Mouse (Mus musculus) CH12.LX (cell line): ENCODE measurements around the gene Actb. TPM values are rescaled to one million over a fixed set of nuclear protein-coding genes. Genes with fewer than 3 reads are reported as not detected.
A peak's percentile ranks its signal among the peaks of the same experiment; 100 is the strongest.

Source experiments
- DNase-seq: peaks from one replicate; pipeline ENCODE4 v3.0.0-alpha.2; 2013; ENCODE audit errors: extremely low read depth
- H3K27ac ChIP-seq: 2 replicates; pipeline ENCODE4 v1.5.1; 2012; ENCODE audit warnings: low read depth, mild to moderate bottlenecking, control low read depth, moderate library complexity; ENCODE audit not compliant: insufficient read depth
- H3K27me3 ChIP-seq: replicated peaks from 2 replicates; pipeline ENCODE3; 2012; ENCODE audit warnings: inconsistent platforms
- H3K36me3 ChIP-seq, 2 experiments: replicated peaks in 1 of 2; 2 replicates each; pipeline versions ENCODE3 to v1.6.1; 2012; ENCODE audit warnings: inconsistent platforms in 1 of 2, low read length in 1 of 2, mild to moderate bottlenecking in 1 of 2, mixed read lengths in 1 of 2, moderate library complexity in 1 of 2; ENCODE audit not compliant: control insufficient read depth in 1 of 2, insufficient read depth in 1 of 2
- H3K4me1 ChIP-seq, 2 experiments: 2 replicates each; pipeline ENCODE4 v1.6.1; 2012; ENCODE audit warnings: inconsistent platforms in 1 of 2, moderate library complexity in 1 of 2; ENCODE audit not compliant: insufficient read depth in 2 of 2, control insufficient read depth in 1 of 2
- H3K4me2 ChIP-seq: 2 replicates; pipeline ENCODE4 v1.6.1; 2012; ENCODE audit warnings: low read depth, mild to moderate bottlenecking, control low read depth; ENCODE audit not compliant: poor library complexity, insufficient read depth, severe bottlenecking
- H3K4me3 ChIP-seq, 3 experiments: fragments of 150-350 bp in 1 of 3; sonication (generic) in 1 of 3; replicated peaks in 1 of 3; 2 replicates each; pipeline versions ENCODE3 to v1.5.1; 2011 to 2012; ENCODE audit warnings: low read depth in 2 of 3, low read length in 2 of 3, mild to moderate bottlenecking in 2 of 3, moderate library complexity in 2 of 3, control low read depth in 1 of 3, improper control_type of control experiment in 1 of 3, inconsistent platforms in 1 of 3, mixed read lengths in 1 of 3; ENCODE audit not compliant: poor library complexity in 1 of 3
- H3K79me2 ChIP-seq: replicated peaks from 2 replicates; pipeline ENCODE4 v1.6.1; 2012; ENCODE audit warnings: mild to moderate bottlenecking, moderate library complexity; ENCODE audit not compliant: control insufficient read depth, poor library complexity, insufficient read depth, severe bottlenecking; ENCODE audit errors: extremely low read depth
- H3K9ac ChIP-seq: 2 replicates; pipeline ENCODE4 v1.6.1; 2012; ENCODE audit warnings: low read depth, mild to moderate bottlenecking, control low read depth, moderate library complexity; ENCODE audit not compliant: insufficient read depth
- H3K9me3 ChIP-seq: replicated peaks from 2 replicates; pipeline ENCODE3; 2012; ENCODE audit warnings: low read length, inconsistent platforms, mixed read lengths
- BHLHE40 ChIP-seq: IDR thresholded peaks from 2 replicates; pipeline ENCODE4 v1.6.1; 2011; ENCODE audit warnings: mild to moderate bottlenecking, low read depth, low read length, improper control_type of control experiment
- CHD1 ChIP-seq: IDR thresholded peaks from 2 replicates; pipeline ENCODE4 v1.6.1; 2012; ENCODE audit warnings: low read depth, low read length, improper control_type of control experiment, inconsistent platforms
- CHD2 ChIP-seq: IDR thresholded peaks from 2 replicates; pipeline ENCODE4 v1.6.1; 2011; ENCODE audit warnings: low read length, improper control_type of control experiment
- CTCF ChIP-seq, 2 experiments: IDR thresholded peaks in 1 of 2; conservative IDR thresholded peaks in 1 of 2; 2 replicates each; pipeline ENCODE4 v1.5.1; 2011 to 2012; ENCODE audit warnings: low read depth in 2 of 2, low read length in 2 of 2, improper control_type of control experiment in 1 of 2, inconsistent platforms in 1 of 2, mild to moderate bottlenecking in 1 of 2, moderate library complexity in 1 of 2
- E2F4 ChIP-seq: IDR thresholded peaks from 2 replicates; pipeline ENCODE4 v1.6.1; 2011; ENCODE audit warnings: low read depth, low read length, improper control_type of control experiment; ENCODE audit not compliant: insufficient replicate concordance
- ELF1 ChIP-seq: IDR thresholded peaks from 2 replicates; pipeline ENCODE4 v1.6.1; 2014; ENCODE audit warnings: low read depth, mild to moderate bottlenecking, inconsistent platforms, low read length, improper control_type of control experiment
- ETS1 ChIP-seq: conservative IDR thresholded peaks from 2 replicates; pipeline ENCODE4 v1.6.1; 2012; ENCODE audit warnings: low read depth, mild to moderate bottlenecking, inconsistent platforms, low read length, improper control_type of control experiment, moderate library complexity
- HCFC1 ChIP-seq: IDR thresholded peaks from 2 replicates; pipeline ENCODE4 v1.6.1; 2012; ENCODE audit warnings: low read depth, mild to moderate bottlenecking, inconsistent platforms, low read length, improper control_type of control experiment
- IRF4 ChIP-seq: IDR thresholded peaks from 2 replicates; pipeline ENCODE4 v1.6.1; 2014; ENCODE audit warnings: low read depth, mild to moderate bottlenecking, inconsistent platforms, low read length, improper control_type of control experiment
- JUN ChIP-seq: IDR thresholded peaks from 2 replicates; pipeline ENCODE4 v1.6.1; 2011; ENCODE audit warnings: low read depth, mild to moderate bottlenecking, low read length, improper control_type of control experiment, moderate library complexity; ENCODE audit not compliant: insufficient read depth
- JUND ChIP-seq: conservative IDR thresholded peaks from 2 replicates; pipeline ENCODE4 v1.6.1; 2011; ENCODE audit warnings: low read depth, low read length, improper control_type of control experiment
- KAT2A ChIP-seq: IDR thresholded peaks from 2 replicates; pipeline ENCODE4 v1.6.1; 2012; ENCODE audit warnings: low read length, improper control_type of control experiment, inconsistent platforms; ENCODE audit not compliant: insufficient replicate concordance
- MAFK ChIP-seq: IDR thresholded peaks from 2 replicates; pipeline ENCODE4 v1.6.1; 2011; ENCODE audit warnings: low read length, improper control_type of control experiment; ENCODE audit not compliant: insufficient replicate concordance
- MAZ ChIP-seq: IDR thresholded peaks from 2 replicates; pipeline ENCODE4 v1.6.1; 2012; ENCODE audit warnings: low read depth, mild to moderate bottlenecking, inconsistent platforms, low read length, improper control_type of control experiment, moderate library complexity
- MEF2A ChIP-seq: IDR thresholded peaks from 2 replicates; pipeline ENCODE4 v1.6.1; 2014; ENCODE audit warnings: low read depth, mild to moderate bottlenecking, inconsistent platforms, low read length, improper control_type of control experiment, borderline replicate concordance
- MXI1 ChIP-seq: IDR thresholded peaks from 2 replicates; pipeline ENCODE4 v1.6.1; 2011; ENCODE audit warnings: mild to moderate bottlenecking, low read depth, low read length, improper control_type of control experiment
- MYC ChIP-seq: IDR thresholded peaks from 2 replicates; pipeline ENCODE4 v1.6.1; 2011; ENCODE audit warnings: low read depth, mild to moderate bottlenecking, improper control_type of control experiment, low read length
- NELFE ChIP-seq: IDR thresholded peaks from 2 replicates; pipeline ENCODE4 v1.6.1; 2011; ENCODE audit warnings: low read depth, low read length, improper control_type of control experiment
- NRF1 ChIP-seq: IDR thresholded peaks from 2 replicates; pipeline ENCODE4 v1.6.1; 2014; ENCODE audit warnings: low read depth, mild to moderate bottlenecking, inconsistent platforms, low read length, improper control_type of control experiment, moderate library complexity
- PAX5 ChIP-seq: IDR thresholded peaks from 2 replicates; pipeline ENCODE4 v1.6.1; 2012; ENCODE audit warnings: low read length, inconsistent platforms, mixed read lengths
- POLR2A ChIP-seq: IDR thresholded peaks from 2 replicates; pipeline ENCODE4 v1.6.1; 2011; ENCODE audit warnings: low read depth, mild to moderate bottlenecking, improper control_type of control experiment, low read length
- POLR2AphosphoS2 ChIP-seq: IDR thresholded peaks from 2 replicates; pipeline ENCODE4 v1.6.1; 2011; ENCODE audit warnings: low read depth, low read length, improper control_type of control experiment
- RAD21 ChIP-seq: IDR thresholded peaks from 2 replicates; pipeline ENCODE4 v1.6.1; 2011; ENCODE audit warnings: low read depth, mild to moderate bottlenecking, low read length, improper control_type of control experiment, moderate library complexity
- RCOR1 ChIP-seq: conservative IDR thresholded peaks from 2 replicates; pipeline ENCODE4 v1.6.1; 2012; ENCODE audit warnings: low read depth, mild to moderate bottlenecking, inconsistent platforms, low read length, improper control_type of control experiment
- SIN3A ChIP-seq: IDR thresholded peaks from 2 replicates; pipeline ENCODE4 v1.6.1; 2012; ENCODE audit warnings: low read length, improper control_type of control experiment, inconsistent platforms
- TBP ChIP-seq: conservative IDR thresholded peaks from 2 replicates; pipeline ENCODE4 v1.6.1; 2011; ENCODE audit warnings: low read depth, low read length, improper control_type of control experiment
- TCF12 ChIP-seq: IDR thresholded peaks from 2 replicates; pipeline ENCODE4 v1.6.1; 2014; ENCODE audit warnings: low read depth, mild to moderate bottlenecking, inconsistent platforms, low read length, improper control_type of control experiment
- UBTF ChIP-seq: IDR thresholded peaks from 2 replicates; pipeline ENCODE4 v1.6.1; 2012; ENCODE audit warnings: low read depth, mild to moderate bottlenecking, inconsistent platforms, low read length, improper control_type of control experiment, moderate library complexity
- USF1 ChIP-seq: IDR thresholded peaks from 2 replicates; pipeline ENCODE4 v1.6.1; 2014; ENCODE audit warnings: low read depth, mild to moderate bottlenecking, inconsistent platforms, low read length, improper control_type of control experiment
- USF2 ChIP-seq: conservative IDR thresholded peaks from 2 replicates; pipeline ENCODE4 v1.6.1; 2011; ENCODE audit warnings: low read depth, low read length, improper control_type of control experiment
- ZC3H11A ChIP-seq: IDR thresholded peaks from 2 replicates; pipeline ENCODE4 v1.6.1; 2012; ENCODE audit warnings: low read depth, mild to moderate bottlenecking, inconsistent platforms, low read length, improper control_type of control experiment
- ZKSCAN1 ChIP-seq: IDR thresholded peaks from 2 replicates; pipeline ENCODE4 v1.6.1; 2012; ENCODE audit warnings: low read depth, inconsistent platforms, low read length, improper control_type of control experiment, borderline replicate concordance
- ZMIZ1 ChIP-seq: IDR thresholded peaks from 2 replicates; pipeline ENCODE4 v1.6.1; 2012; ENCODE audit warnings: low read depth, mild to moderate bottlenecking, inconsistent platforms, low read length, improper control_type of control experiment
- ZNF384 ChIP-seq: IDR thresholded peaks from 2 replicates; pipeline ENCODE4 v1.6.1; 2012; ENCODE audit warnings: low read depth, low read length, improper control_type of control experiment, inconsistent platforms
- dilution Hi-C: fragments of 300-500 bp; cut with MboI; formaldehyde crosslinking; loops from 2 replicates; pipeline ENCODE4 v1.14.3; 2020; ENCODE audit warnings: low sequenced_read_pairs; ENCODE audit not compliant: extremely low pct_unique_long_range_greater_than_20kb, extremely low pct_ligation_motif_present
- in situ Hi-C: fragments of 300-500 bp; cut with MboI; formaldehyde crosslinking; loops from 3 replicates; pipeline ENCODE4 v1.14.3; 2019; ENCODE audit warnings: low sequenced_read_pairs, low pct_ligation_motif_present, low pct_unique_long_range_greater_than_20kb, mixed read lengths
- polyA plus RNA-seq: library from polyadenylated mRNA; unstranded; fragments of >175 nt; gene quantifications from 2 replicates; pipeline ENCODE4 v1.2.1, GENCODE M21; 2012; ENCODE audit warnings: low read depth; ENCODE audit not compliant: insufficient read length
- total RNA-seq, 2 experiments: library from RNA; depleted of rRNA; stranded (reverse); fragments of 300-350 nt in 1 of 2; fragments of >200 nt in 1 of 2; gene quantifications; 2 replicates each; pipeline ENCODE4 v1.2.3; 2012 to 2014

The Actb gene
- total RNA-seq (2012; rRNA removed) (4,756 and 5,246 TPM in 2 replicates), total RNA-seq (2014; rRNA removed) (3,882 and 4,152 TPM in 2 replicates), polyA plus RNA-seq (3,023 and 5,048 TPM in 2 replicates)

GRCm38 (mm10) chr5:142906532-142907047, at the start of gene Actb:
Gene Actb, minus strand, starts transcription at chr5:142906754.
- TF ChIP-seq HCFC1 (peak; percentile 67), ZMIZ1 (peak; percentile 100), JUND (no peak), MAFK (no peak), PAX5 (no peak), SIN3A (peak; percentile 73), USF2 (no peak), MAZ (peak; percentile 99), RAD21 (no peak), MXI1 (peak; percentile 67), POLR2AphosphoS2 (peak; percentile 99), ZNF384 (peak; percentile 100), NELFE (peak; percentile 100), CTCF (conservative IDR thresholded peaks at IDR 0.05 in 1 of 2, IDR thresholded peaks at IDR 0.05 in 1 of 2; ENCODE audit: low read depth in 2 of 2, low read length in 2 of 2) (no peak), E2F4 (no peak), ELF1 (no peak; the same call in none of the 2 replicates), RCOR1 (no peak), IRF4 (0 out of 2 replicates have a peak, but pooled peaks have one; percentile 31), TCF12 (peak; percentile 96), USF1 (no peak), CHD1 (peak; percentile 97), TBP (peak; percentile 98), BHLHE40 (peak; percentile 47), NRF1 (peak; percentile 65; the same call in 1 of the 2 replicates), UBTF (peak; percentile 93), MEF2A (peak; percentile 77), POLR2A (peak; percentile 100), KAT2A (0 out of 2 replicates have a peak, but pooled peaks have one; percentile 45), MYC (peak; percentile 87), ZC3H11A (no peak), CHD2 (peak; percentile 54), ZKSCAN1 (no peak), JUN (no peak), ETS1 (peak; percentile 25)
- TF ChIP-seq, all 38 proteins: peak for 21
- peaks cover 36 to 40% of the 10 kb centered on the region in 2 experiments for H3K36me3 ChIP-seq
- peak within 1 kb of the TSS; percentile 64 to 96 (median 85) for H3K4me3 ChIP-seq
- in situ Hi-C loops, result no loop called here
- dilution Hi-C loops, result no loop called here
- peak; percentile 93 for DNase-seq
- peak within 1 kb of the TSS; percentile 61 for H3K4me2 ChIP-seq
- H3K27me3 ChIP-seq, result no peaks in the 10 kb centered on the region
- H3K79me2 ChIP-seq, result peaks cover 38% of the 10 kb centered on the region
- H3K27ac ChIP-seq, result peak within 1 kb of the TSS; percentile 97
- H3K4me1 ChIP-seq, result peaks cover 36 to 62% of the 10 kb centered on the region in 2 experiments
- H3K9ac ChIP-seq, result peak within 1 kb of the TSS; percentile 99
- H3K9me3 ChIP-seq, result no peaks in the 10 kb centered on the region
